Mouse (Mus musculus) bone marrow, adult 2 months (tissue): ENCODE measurements around the gene Btbd3.

Source experiments
- CTCF ChIP-seq: fragments of 200-500 bp; IDR thresholded peaks from 2 replicates; pipeline ENCODE4 v1.5.1; 2011; ENCODE audit warnings: low read length, control low read depth; ENCODE audit not compliant: control insufficient read depth, insufficient read depth
- POLR2A ChIP-seq: fragments of 200-500 bp; IDR thresholded peaks from 2 replicates; pipeline ENCODE4 v1.6.1; 2011; ENCODE audit warnings: low read depth, mild to moderate bottlenecking, control low read depth, low read length, borderline replicate concordance; ENCODE audit not compliant: control insufficient read depth

GRCm38 (mm10) chr2:138256851-138257471 is 596 bp downstream of the Btbd3 start:
- TF ChIP-seq POLR2A, result no peak
- no peak for TF ChIP-seq CTCF
